Mouse (Mus musculus): ENCODE measurements at regions not wholly inside any gene's neighbourhood (a gene's known extent, or its start where the extent isn't known, plus 50 kb on each side); places are given as distances from the start of the nearest gene placed in this dataset.

- TF ChIP-seq POLR2A (IDR thresholded peaks at IDR 0.05; ENCODE audit: insufficient read depth, low read depth, low read length) (no peak), CTCF (IDR thresholded peaks at IDR 0.05; ENCODE audit: insufficient read depth, low read depth, low read length) (no peak)
These were observed 77.5 kb upstream of the Ldb2 start for GRCm38 (mm10) chr5:44876946-44877345.

Measured in olfactory bulb, adult 2 months (tissue).